Mouse (Mus musculus) testis, adult 2 months (tissue): ENCODE measurements around the gene Crybg2.

Source experiments
- CTCF ChIP-seq: fragments of 200-500 bp; IDR thresholded peaks from 2 replicates; pipeline ENCODE4 v1.5.1; 2012; ENCODE audit warnings: low read depth, mild to moderate bottlenecking, inconsistent platforms, low read length, moderate library complexity; ENCODE audit not compliant: control insufficient read depth, insufficient read depth, insufficient replicate concordance
- POLR2A ChIP-seq: fragments of 200-500 bp; IDR thresholded peaks from 2 replicates; pipeline ENCODE4 v1.6.1; 2012; ENCODE audit warnings: low read depth, mild to moderate bottlenecking, inconsistent platforms, low read length, moderate library complexity; ENCODE audit not compliant: control insufficient read depth

- TF ChIP-seq CTCF (no peak), POLR2A (no peak)
Observed at GRCm38 (mm10) chr4:134091225-134091529, 30.6 kb downstream of the Crybg2 start.
